Mouse (Mus musculus) embryonic fibroblast, embryonic 13.5 days (primary cell): ENCODE results near the gene Gna11.

Experiments
- CTCF ChIP-seq: IDR thresholded peaks from 2 replicates; pipeline ENCODE4 v1.5.1; 2011; ENCODE audit warnings: mild to moderate bottlenecking, control low read depth, low read length, moderate library complexity, borderline replicate concordance; ENCODE audit not compliant: insufficient read depth
- POLR2A ChIP-seq: IDR thresholded peaks from 2 replicates; pipeline ENCODE4 v1.6.1; 2011; ENCODE audit warnings: low read depth, mild to moderate bottlenecking, control low read depth, low read length, moderate library complexity

- TF ChIP-seq CTCF: no peak
- peak; percentile 41; the same call in 1 of the 2 replicates for TF ChIP-seq POLR2A
These were observed 462 bp downstream of the Gna11 start for GRCm38 (mm10) chr10:81544296-81545160.
